In genomic region chr3:11034995-11035769, GRCm38 (mm10) we compare ENCODE assay signal across 16 mouse cellular contexts.
"Had no signal": no experiment of that assay in that cellular context is flagged by ENCODE, and none has a peak within 500 bp of the region (broad histone marks: within the 10 kb centered on the region; RNA-seq: fewer than 3 reads in every experiment).

No protein-coding gene starts in this region.

- H3K4me2 ChIP-seq: limb, embryonic 13.5 days; liver, embryonic 11.5 days; liver, embryonic 15.5 days; lung, embryonic 14.5 days; neural tube, embryonic 12.5 days; stomach, embryonic 15.5 days had no signal

- H3K27me3 ChIP-seq: limb, embryonic 13.5 days; liver, embryonic 15.5 days; megakaryocyte, embryonic 14.5 days; neural tube, embryonic 12.5 days; stomach, embryonic 15.5 days had no signal

- H3K9me3 ChIP-seq: limb, embryonic 13.5 days; liver, embryonic 15.5 days; megakaryocyte, embryonic 14.5 days; neural tube, embryonic 12.5 days; stomach, embryonic 15.5 days had no signal

- H3K27ac ChIP-seq: limb, embryonic 13.5 days; liver, embryonic 15.5 days; neural tube, embryonic 12.5 days; stomach, embryonic 15.5 days had no signal

- H3K4me1 ChIP-seq: limb, embryonic 13.5 days; liver, embryonic 15.5 days; neural tube, embryonic 12.5 days; stomach, embryonic 15.5 days had no signal

- DNase-seq: kidney, adult 18-20 months; kidney, postnatal 14 days; left cerebral cortex, postnatal 4 days; lung, embryonic 14.5 days; lung, postnatal 10 days; lung, postnatal 4 days; retina, postnatal 1 day; right cerebral cortex, postnatal 14 days; thymus, adult 2 months; thymus, postnatal 25 days had no signal

- H3K36me3 ChIP-seq: limb, embryonic 13.5 days; liver, embryonic 15.5 days; neural tube, embryonic 12.5 days; stomach, embryonic 15.5 days had no signal

- H3K9ac ChIP-seq: limb, embryonic 13.5 days; liver, embryonic 15.5 days; lung, embryonic 14.5 days; neural tube, embryonic 12.5 days; stomach, embryonic 15.5 days had no signal

- H3K4me3 ChIP-seq: limb, embryonic 13.5 days; liver, embryonic 15.5 days; megakaryocyte, embryonic 14.5 days; neural tube, embryonic 12.5 days; stomach, embryonic 15.5 days had no signal
